Mouse (Mus musculus): ENCODE measurements around the gene Tspyl3. TPM values are rescaled to one million over a fixed set of nuclear protein-coding genes. Genes with fewer than 3 reads are reported as not detected.

Tspyl3 gene
- polyA plus RNA-seq, 1 experiment from 2014 or later, result 9.7 TPM

DNA sequence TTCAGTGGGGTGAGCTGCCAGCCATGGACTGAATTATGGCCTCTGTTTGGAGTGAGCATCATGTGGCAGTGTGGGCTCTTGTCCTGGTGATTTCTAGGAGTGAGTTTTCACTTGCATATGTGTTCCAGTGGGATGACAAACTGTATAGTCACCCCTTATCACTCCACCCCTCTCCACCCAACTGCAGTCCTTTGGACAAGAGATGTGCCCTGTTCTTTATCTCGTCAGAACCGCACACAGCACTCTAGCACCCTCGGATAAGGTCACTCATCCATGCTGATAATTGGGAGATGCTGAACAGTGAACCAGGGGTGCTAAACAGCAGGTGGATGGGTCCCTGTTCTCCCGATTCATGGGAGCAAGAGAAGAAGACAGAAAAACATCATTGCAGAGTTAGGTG is 3.6 kb downstream of the Tspyl3 start:
- Histone ChIP-seq H3K9me3 (no peaks in the 10 kb centered on the region), H3K36me3 (peaks cover 5% of the 10 kb centered on the region; the same call in 1 of the 2 replicates), H3K27ac (no peak overlapping the region), H3K4me1 (replicated peaks) (peaks cover 15% of the 10 kb centered on the region), H3K27me3 (ENCODE audit: insufficient read depth, poor library complexity, severe bottlenecking) (no peaks in the 10 kb centered on the region), H3K4me3 (no peak overlapping the region)
- no peak for DNase-seq (ENCODE audit: low spot score)
- 83% methylated on average over 4 of the region's 4 CpGs for WGBS

DNA sequence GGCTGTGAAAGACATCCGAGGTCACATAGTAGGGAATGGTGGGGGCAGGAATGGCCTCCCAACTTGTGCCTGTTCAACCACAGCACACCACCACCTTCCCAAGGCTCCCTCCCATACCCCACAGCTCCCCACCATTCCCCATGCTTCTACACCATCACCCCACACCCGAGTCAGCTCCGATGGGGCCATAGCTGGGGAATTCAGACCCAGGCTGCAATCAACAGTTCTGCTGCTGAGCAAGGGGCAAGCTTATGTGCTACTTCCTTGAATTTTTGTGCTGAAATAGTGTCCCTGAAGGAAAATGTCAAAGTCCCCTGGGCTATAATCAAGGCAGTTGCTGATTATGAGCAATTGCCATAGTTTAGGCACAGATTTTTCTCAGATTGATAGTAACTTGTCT is 6.7 kb downstream of the Tspyl3 start:
- no peak overlapping the region for H3K4me3 ChIP-seq
- DNase-seq (ENCODE audit: low spot score), result no peak
- 84% methylated on average over 3 of the region's 3 CpGs for WGBS
- H3K27me3 ChIP-seq (ENCODE audit: insufficient read depth, poor library complexity, severe bottlenecking), result no peaks in the 10 kb centered on the region
- H3K9me3 ChIP-seq, result no peaks in the 10 kb centered on the region
- H3K27ac ChIP-seq, result no peak overlapping the region
- no peaks in the 10 kb centered on the region for H3K4me1 ChIP-seq (replicated peaks)
- 0 out of 2 replicates have a peak, but pooled peaks cover 5% of the 10 kb centered on the region for H3K36me3 ChIP-seq

DNA sequence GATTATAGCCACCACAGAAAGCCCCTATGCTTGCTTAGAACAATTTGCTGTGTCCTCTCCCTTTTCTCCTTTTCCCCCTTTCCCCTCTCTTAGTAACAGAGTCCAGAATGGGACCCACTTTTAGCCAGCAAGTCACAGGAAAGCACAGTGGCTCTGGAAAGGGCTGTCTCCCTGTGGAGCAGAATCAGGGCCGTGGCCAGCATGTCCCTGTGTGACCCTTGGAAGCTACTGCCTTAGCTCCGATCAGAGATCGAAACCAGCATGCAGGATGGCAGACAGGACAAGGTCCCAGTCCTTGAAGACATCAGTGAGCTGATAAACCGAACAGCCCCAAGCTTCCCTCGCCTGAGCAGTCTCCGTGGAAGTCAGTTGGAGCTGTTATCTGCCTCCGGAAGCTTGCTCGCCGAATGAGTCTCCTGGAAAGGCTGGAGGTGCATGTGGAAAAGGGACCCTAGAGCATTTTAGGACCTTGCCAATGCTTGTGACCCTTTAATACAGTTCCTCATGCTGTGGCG is 7.4 kb downstream of the Tspyl3 start:
- no peaks in the 10 kb centered on the region for H3K27me3 ChIP-seq (ENCODE audit: insufficient read depth, poor library complexity, severe bottlenecking)
- DNase-seq (ENCODE audit: low spot score), result no peak
- no peaks in the 10 kb centered on the region for H3K4me1 ChIP-seq (replicated peaks)
- H3K36me3 ChIP-seq, result 0 out of 2 replicates have a peak, but pooled peaks cover 5% of the 10 kb centered on the region
- H3K4me3 ChIP-seq, result no peak overlapping the region
- no peak overlapping the region for H3K27ac ChIP-seq
- H3K9me3 ChIP-seq, result no peaks in the 10 kb centered on the region
- WGBS, result 87% methylated on average over 10 of the region's 10 CpGs

DNA sequence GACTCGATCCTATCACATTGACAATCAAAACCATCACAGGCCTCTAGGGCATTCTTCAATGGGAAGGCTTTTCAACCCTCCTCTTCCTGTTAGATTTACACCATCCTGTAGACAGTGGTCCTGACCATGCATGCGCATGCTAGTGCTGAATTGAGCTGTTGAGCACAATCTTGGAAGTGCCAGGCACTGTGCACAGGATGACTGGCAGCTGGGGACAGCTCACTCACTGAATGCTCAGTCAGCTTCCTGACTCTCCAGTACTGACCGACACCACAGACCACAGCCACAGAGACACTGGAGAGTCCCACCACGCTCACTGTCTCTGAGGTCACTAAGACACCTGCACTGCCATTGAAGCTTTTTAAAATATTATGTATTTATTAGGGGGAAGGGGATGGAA is 9.8 kb downstream of the Tspyl3 start:
- no peaks in the 10 kb centered on the region for H3K9me3 ChIP-seq
- no peak overlapping the region for H3K4me3 ChIP-seq
- no peaks in the 10 kb centered on the region for H3K4me1 ChIP-seq (replicated peaks)
- H3K27me3 ChIP-seq (ENCODE audit: insufficient read depth, poor library complexity, severe bottlenecking), result no peaks in the 10 kb centered on the region
- H3K27ac ChIP-seq, result no peak overlapping the region
- no peak for DNase-seq (ENCODE audit: low spot score)
- 85% methylated on average over 4 of the region's 4 CpGs for WGBS
- peaks cover 3% of the 10 kb centered on the region; the same call in 1 of the 2 replicates for H3K36me3 ChIP-seq

DNA sequence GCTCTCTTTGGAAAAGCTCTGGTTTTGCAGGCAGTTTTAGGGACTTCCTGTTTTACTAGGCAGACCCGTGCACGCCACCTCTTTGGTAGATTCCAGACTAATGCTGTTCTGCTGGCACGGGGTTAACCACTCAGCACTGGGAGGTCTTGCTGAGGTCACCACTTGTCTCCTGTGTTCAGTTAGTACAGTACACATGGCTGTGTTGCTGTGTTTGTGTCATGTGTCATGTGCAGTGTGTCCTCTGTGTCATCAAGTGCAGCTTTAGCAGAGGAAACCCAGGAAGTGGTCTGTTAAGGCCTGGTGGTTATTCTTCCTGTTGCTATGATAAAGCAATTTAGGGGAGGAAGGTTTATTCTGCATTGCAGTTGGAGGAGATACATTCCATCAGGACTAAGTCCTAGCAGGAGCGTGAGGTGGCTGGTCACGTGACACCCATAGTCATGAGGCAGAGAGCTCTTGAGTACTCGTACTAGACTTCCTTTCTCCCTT is 10.4 kb downstream of the Tspyl3 start:
- Histone ChIP-seq H3K27ac (no peak overlapping the region), H3K36me3 (peaks cover 9% of the 10 kb centered on the region), H3K9me3 (no peaks in the 10 kb centered on the region), H3K4me1 (replicated peaks) (no peaks in the 10 kb centered on the region), H3K27me3 (ENCODE audit: insufficient read depth, poor library complexity, severe bottlenecking) (no peaks in the 10 kb centered on the region), H3K4me3 (no peak overlapping the region)
- no peak for DNase-seq (ENCODE audit: low spot score)
- WGBS, result 82% methylated on average over 6 of the region's 6 CpGs

DNA sequence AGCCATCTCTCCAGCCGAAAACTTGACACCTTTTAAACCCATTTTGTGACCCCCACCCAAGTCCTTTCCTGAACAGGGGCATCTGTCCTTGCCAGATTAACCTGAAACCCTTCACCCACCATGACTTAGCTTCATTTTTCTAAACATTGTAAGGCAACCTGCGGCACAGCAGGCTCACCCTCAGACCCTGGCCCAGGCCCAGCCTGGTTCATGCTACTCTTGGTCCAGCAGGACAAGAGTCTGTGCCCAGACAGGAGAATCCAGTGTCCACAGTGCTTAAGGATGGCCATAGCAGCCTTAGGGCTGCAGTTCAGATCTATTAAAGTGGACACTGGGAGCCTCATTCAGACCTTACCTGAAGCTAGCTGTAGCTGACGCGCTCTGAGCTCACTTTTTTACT is 11.9 kb downstream of the Tspyl3 start:
- 90% methylated on average over 4 of the region's 4 CpGs for WGBS
- Histone ChIP-seq H3K4me1 (replicated peaks) (no peaks in the 10 kb centered on the region), H3K9me3 (no peaks in the 10 kb centered on the region), H3K27me3 (ENCODE audit: insufficient read depth, poor library complexity, severe bottlenecking) (no peaks in the 10 kb centered on the region), H3K27ac (no peak overlapping the region), H3K36me3 (peaks cover 23% of the 10 kb centered on the region), H3K4me3 (no peak overlapping the region)
- no peak for DNase-seq (ENCODE audit: low spot score)

GRCm38 (mm10) chr2:153211451-153211850 is 13.8 kb downstream of the Tspyl3 start:
- no peaks in the 10 kb centered on the region for H3K9me3 ChIP-seq
- no peak overlapping the region for H3K27ac ChIP-seq
- H3K4me1 ChIP-seq (replicated peaks), result no peaks in the 10 kb centered on the region
- no peaks in the 10 kb centered on the region for H3K27me3 ChIP-seq (ENCODE audit: insufficient read depth, poor library complexity, severe bottlenecking)
- H3K36me3 ChIP-seq, result peaks cover 42% of the 10 kb centered on the region
- WGBS, result 95% methylated on average over 5 of the region's 5 CpGs
- no peak overlapping the region for H3K4me3 ChIP-seq
- no peak for DNase-seq (ENCODE audit: low spot score)

DNA sequence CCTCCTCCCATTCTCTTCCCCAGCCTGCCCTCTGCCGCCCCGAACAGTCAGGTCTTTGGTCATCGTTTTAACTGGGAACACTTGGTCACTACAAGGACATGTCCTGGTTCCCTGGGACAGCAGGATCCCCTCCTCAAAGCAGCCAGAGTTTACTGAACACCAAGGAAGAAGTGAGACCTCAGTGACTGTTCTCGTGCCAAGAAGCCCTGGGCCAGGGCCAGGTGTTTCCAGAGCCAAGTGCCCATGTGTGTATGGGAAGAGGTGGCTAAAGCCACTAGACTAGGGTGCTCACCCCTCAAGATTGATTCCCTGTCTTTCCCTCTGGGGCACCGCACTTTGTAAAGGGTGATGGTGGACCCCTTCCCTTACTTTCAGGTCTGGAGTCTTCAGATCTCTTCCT is 16.0 kb downstream of the Tspyl3 start:
- no peak overlapping the region for H3K27ac ChIP-seq
- DNase-seq (ENCODE audit: low spot score), result no peak
- H3K9me3 ChIP-seq, result no peaks in the 10 kb centered on the region
- H3K4me3 ChIP-seq, result no peak overlapping the region
- H3K36me3 ChIP-seq, result peaks cover 63% of the 10 kb centered on the region
- 90% methylated on average over 5 of the region's 5 CpGs for WGBS
- no peaks in the 10 kb centered on the region for H3K4me1 ChIP-seq (replicated peaks)
- H3K27me3 ChIP-seq (ENCODE audit: insufficient read depth, poor library complexity, severe bottlenecking), result no peaks in the 10 kb centered on the region

DNA sequence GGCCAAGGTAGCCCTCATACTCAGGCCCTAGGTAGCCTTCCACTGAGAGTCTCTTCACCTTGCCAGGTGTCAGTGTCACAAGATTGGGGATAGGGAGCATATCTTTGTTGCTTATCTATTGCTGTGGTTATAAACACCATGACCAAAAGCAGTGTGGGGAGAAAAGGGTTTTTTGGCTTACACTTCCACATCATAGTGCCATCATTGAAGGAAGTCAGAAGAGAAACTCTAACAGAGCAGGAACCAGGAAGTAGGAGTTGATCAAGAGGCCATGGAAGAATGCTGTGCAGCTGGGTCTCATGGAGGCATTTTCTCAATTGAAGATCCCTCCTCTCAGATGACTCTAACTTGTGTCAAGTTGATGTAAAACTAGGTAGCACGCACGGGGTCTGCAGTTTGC is 17.1 kb downstream of the Tspyl3 start:
- no peak for DNase-seq (ENCODE audit: low spot score)
- H3K27ac ChIP-seq, result no peak overlapping the region
- 95% methylated on average over 2 of the region's 2 CpGs for WGBS
- H3K4me3 ChIP-seq, result no peak overlapping the region
- H3K4me1 ChIP-seq (replicated peaks), result no peaks in the 10 kb centered on the region
- H3K36me3 ChIP-seq, result peaks cover 74% of the 10 kb centered on the region
- no peaks in the 10 kb centered on the region for H3K9me3 ChIP-seq
- no peaks in the 10 kb centered on the region for H3K27me3 ChIP-seq (ENCODE audit: insufficient read depth, poor library complexity, severe bottlenecking)

DNA sequence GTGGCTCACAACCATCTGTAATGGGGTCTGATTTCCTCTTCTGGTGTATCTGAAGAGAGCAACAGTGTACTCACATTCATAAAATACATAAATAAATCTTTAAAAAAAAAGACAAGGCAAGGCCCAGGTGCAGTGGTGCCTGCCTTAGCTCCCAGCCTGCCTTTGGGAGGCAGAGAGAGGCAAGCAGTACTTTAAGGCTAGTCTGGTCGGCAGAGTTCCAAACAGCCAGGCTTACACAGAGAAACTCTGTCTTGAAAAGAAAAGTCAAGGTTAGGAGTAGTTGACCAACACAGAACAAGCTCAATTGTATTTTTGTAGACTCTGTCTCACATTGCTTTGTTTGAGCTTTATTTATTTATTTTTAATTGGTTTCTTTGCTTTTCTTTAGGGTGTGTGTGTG is 22.5 kb downstream of the Tspyl3 start:
- WGBS, result 79% methylated on average over 1 of the region's 1 CpGs
- H3K36me3 ChIP-seq, result peaks cover 94% of the 10 kb centered on the region
- H3K4me3 ChIP-seq, result no peak overlapping the region
- no peak for DNase-seq (ENCODE audit: low spot score)
- H3K27ac ChIP-seq, result no peak overlapping the region
- no peaks in the 10 kb centered on the region for H3K9me3 ChIP-seq
- peaks cover 5% of the 10 kb centered on the region for H3K4me1 ChIP-seq (replicated peaks)
- H3K27me3 ChIP-seq (ENCODE audit: insufficient read depth, poor library complexity, severe bottlenecking), result no peaks in the 10 kb centered on the region

DNA sequence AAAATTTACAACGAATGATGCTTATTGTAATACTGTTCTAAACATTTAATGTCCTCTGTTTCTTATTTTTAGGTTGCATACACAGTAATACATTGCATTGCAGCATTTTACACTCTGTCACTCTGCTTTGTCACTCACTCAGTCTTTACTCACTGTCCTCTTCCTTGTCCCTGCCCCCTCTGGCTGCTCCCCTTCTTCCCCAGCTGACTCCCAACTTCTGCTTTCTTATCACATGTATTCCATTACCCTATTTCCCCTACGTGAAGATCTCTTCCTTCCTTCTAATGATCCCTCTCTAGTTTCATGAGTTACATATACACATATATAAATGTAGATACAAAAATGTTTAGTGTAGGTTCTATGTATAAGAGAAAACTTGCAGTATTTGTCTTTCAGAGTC is 26.1 kb downstream of the Tspyl3 start:
- Histone ChIP-seq H3K27me3 (ENCODE audit: insufficient read depth, poor library complexity, severe bottlenecking) (no peaks in the 10 kb centered on the region), H3K36me3 (peaks cover 90% of the 10 kb centered on the region), H3K4me1 (replicated peaks) (peaks cover 5% of the 10 kb centered on the region), H3K27ac (no peak overlapping the region), H3K4me3 (no peak overlapping the region), H3K9me3 (no peaks in the 10 kb centered on the region)
- 90% methylated on average over 2 of the region's 2 CpGs for WGBS
- DNase-seq (ENCODE audit: low spot score), result no peak

DNA sequence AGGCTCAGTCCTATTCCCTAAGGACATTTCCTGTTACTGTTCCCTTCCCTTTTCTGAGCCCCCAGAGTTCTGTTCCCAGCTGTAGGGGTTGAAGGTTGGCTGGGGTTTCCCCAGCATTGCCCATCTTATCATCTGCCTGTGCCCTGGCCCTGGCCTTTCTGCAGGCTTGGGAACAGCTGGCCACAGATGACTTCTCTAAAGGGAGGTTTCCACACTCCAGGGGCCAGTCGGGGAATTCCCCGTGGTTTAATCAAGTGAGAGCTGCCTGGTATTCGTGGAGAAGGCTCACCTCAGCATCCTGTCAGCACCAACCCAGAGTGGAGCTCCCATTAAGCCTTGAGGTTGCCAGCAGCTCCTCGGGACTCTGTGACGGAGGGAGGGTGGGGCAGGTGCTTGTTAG is 26.8 kb downstream of the Tspyl3 start:
- no peak overlapping the region for H3K4me3 ChIP-seq
- no peaks in the 10 kb centered on the region for H3K9me3 ChIP-seq
- no peak overlapping the region for H3K27ac ChIP-seq
- peaks cover 5% of the 10 kb centered on the region for H3K4me1 ChIP-seq (replicated peaks)
- DNase-seq (ENCODE audit: low spot score), result no peak
- no peaks in the 10 kb centered on the region for H3K27me3 ChIP-seq (ENCODE audit: insufficient read depth, poor library complexity, severe bottlenecking)
- peaks cover 89% of the 10 kb centered on the region for H3K36me3 ChIP-seq
- 74% methylated on average over 5 of the region's 5 CpGs for WGBS

- no peaks in the 10 kb centered on the region for H3K4me1 ChIP-seq (replicated peaks)
- WGBS, result over 99% methylated on average over 3 of the region's 3 CpGs
- no peak for DNase-seq (ENCODE audit: low spot score)
- no peak overlapping the region for H3K27ac ChIP-seq
- no peaks in the 10 kb centered on the region for H3K9me3 ChIP-seq
- no peaks in the 10 kb centered on the region for H3K27me3 ChIP-seq (ENCODE audit: insufficient read depth, poor library complexity, severe bottlenecking)
- peaks cover 95% of the 10 kb centered on the region for H3K36me3 ChIP-seq
- no peak overlapping the region for H3K4me3 ChIP-seq
Measured at GRCm38 (mm10) chr2:153194255-153194654, 31.0 kb downstream of the Tspyl3 start.

- peaks cover 98% of the 10 kb centered on the region for H3K36me3 ChIP-seq
- no peaks in the 10 kb centered on the region for H3K27me3 ChIP-seq (ENCODE audit: insufficient read depth, poor library complexity, severe bottlenecking)
- no peak for DNase-seq (ENCODE audit: low spot score)
- H3K9me3 ChIP-seq, result no peaks in the 10 kb centered on the region
- WGBS, result 89% methylated on average over 2 of the region's 2 CpGs
- H3K4me3 ChIP-seq, result no peak overlapping the region
- H3K27ac ChIP-seq, result no peak overlapping the region
- no peaks in the 10 kb centered on the region for H3K4me1 ChIP-seq (replicated peaks)
Measured at GRCm38 (mm10) chr2:153191242-153191641, 34.0 kb downstream of the Tspyl3 start.

Measured in hindbrain, embryonic 10.5 days (tissue).